Mouse (Mus musculus) midbrain, embryonic 14.5 days (tissue): ENCODE measurements around the gene Klk1b9. TPM values are rescaled to one million over a fixed set of nuclear protein-coding genes. Genes with fewer than 3 reads are reported as not detected.
"Not testable (repeated sequence)": the region's sequence is repeated elsewhere in the genome, so short reads cannot be mapped to it uniquely, and the experiment has no call there.

ENCODE experiments used
- ATAC-seq: fragments of 200-750 bp; cut with Nextera tagmentation; 2 replicates; pipeline ENCODE4 v1.8.0; 2017; ENCODE audit warnings: moderate number of reproducible peaks, moderate library complexity; ENCODE audit not compliant: low FRiP score, low TSS enrichment
- DNase-seq: peaks from one replicate; pipeline ENCODE4 v3.0.0-alpha.2; 2015
- H3K27ac ChIP-seq: fragments of 300-500 bp; sonication (generic); replicated peaks from 2 replicates; pipeline ENCODE4 v1.5.1; 2014; ENCODE audit warnings: mild to moderate bottlenecking, low read depth, low read length, moderate library complexity
- H3K27me3 ChIP-seq: fragments of 300-500 bp; sonication (generic); 2 replicates; pipeline ENCODE4 v1.6.1; 2014; ENCODE audit warnings: low read length, control low read depth, mixed read lengths; ENCODE audit not compliant: control insufficient read depth, insufficient read depth
- H3K36me3 ChIP-seq: fragments of 300-500 bp; sonication (generic); 2 replicates; pipeline ENCODE4 v1.6.1; 2014; ENCODE audit warnings: low read length, control low read depth; ENCODE audit not compliant: control insufficient read depth, insufficient read depth
- H3K4me1 ChIP-seq: fragments of 300-500 bp; sonication (generic); 2 replicates; pipeline ENCODE4 v1.6.1; 2014; ENCODE audit warnings: mild to moderate bottlenecking, antibody characterized with exemption, low read length, control low read depth; ENCODE audit not compliant: control insufficient read depth, insufficient read depth
- H3K4me2 ChIP-seq: fragments of 300-500 bp; sonication (generic); 2 replicates; pipeline ENCODE4 v1.6.1; 2014; ENCODE audit warnings: mild to moderate bottlenecking, low read length, moderate library complexity
- H3K4me3 ChIP-seq: fragments of 300-500 bp; sonication (generic); replicated peaks from 2 replicates; pipeline ENCODE4 v1.5.1; 2014; ENCODE audit warnings: low read depth, low read length
- H3K9ac ChIP-seq: fragments of 300-500 bp; sonication (generic); replicated peaks from 2 replicates; pipeline ENCODE4 v1.6.1; 2014; ENCODE audit warnings: mild to moderate bottlenecking, low read length, moderate library complexity
- H3K9me3 ChIP-seq: fragments of 300-500 bp; sonication (generic); 2 replicates; pipeline ENCODE4 v1.6.1; 2016; ENCODE audit warnings: low read length, control low read depth, mixed read lengths; ENCODE audit not compliant: control insufficient read depth
- WGBS: fragments of 180-500 bp; shearing (Covaris S2); extraction: QIAGEN DNeasy Blood & Tissue Kit; methylation state at CpG from one replicate; pipeline ENCODE4 v1.1.7; 2014; 5-methylcytosine and 5-hydroxymethylcytosine counted together
- polyA plus RNA-seq: library from polyadenylated mRNA; unstranded; fragments of >200 nt; fragmentation: Nextera tagmentation; extraction: Ambion mirVana; gene quantifications from 2 replicates; pipeline ENCODE4 v1.2.1, GENCODE M21; 2014

Klk1b9 gene
- polyA plus RNA-seq, 1 experiment from 2014 or later: not detected

DNA sequence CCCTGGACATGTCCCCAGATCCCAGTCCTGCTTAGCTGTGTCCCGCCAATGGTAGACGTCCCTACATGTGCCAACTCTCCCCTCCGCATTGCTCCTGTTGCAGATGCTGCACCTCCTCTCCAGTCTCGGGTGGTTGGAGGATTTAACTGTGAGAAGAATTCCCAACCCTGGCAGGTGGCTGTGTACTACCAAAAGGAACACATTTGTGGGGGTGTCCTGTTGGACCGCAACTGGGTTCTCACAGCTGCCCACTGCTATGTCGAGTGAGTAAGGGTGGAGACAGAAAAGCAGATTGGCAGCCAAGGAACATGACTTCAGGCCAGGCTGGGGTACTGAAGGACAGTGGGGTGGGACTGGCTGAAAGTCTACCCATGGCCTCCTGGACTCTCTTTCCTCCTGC, 38.8 kb downstream of the Klk1b9 start:
- not testable (repeated sequence) for H3K27me3 ChIP-seq, H3K9me3 ChIP-seq, H3K9ac ChIP-seq, ATAC-seq, H3K27ac ChIP-seq, H3K4me1 ChIP-seq, H3K4me2 ChIP-seq, H3K36me3 ChIP-seq, DNase-seq, H3K4me3 ChIP-seq
- WGBS: 84% methylated on average over 6 of the region's 6 CpGs

DNA sequence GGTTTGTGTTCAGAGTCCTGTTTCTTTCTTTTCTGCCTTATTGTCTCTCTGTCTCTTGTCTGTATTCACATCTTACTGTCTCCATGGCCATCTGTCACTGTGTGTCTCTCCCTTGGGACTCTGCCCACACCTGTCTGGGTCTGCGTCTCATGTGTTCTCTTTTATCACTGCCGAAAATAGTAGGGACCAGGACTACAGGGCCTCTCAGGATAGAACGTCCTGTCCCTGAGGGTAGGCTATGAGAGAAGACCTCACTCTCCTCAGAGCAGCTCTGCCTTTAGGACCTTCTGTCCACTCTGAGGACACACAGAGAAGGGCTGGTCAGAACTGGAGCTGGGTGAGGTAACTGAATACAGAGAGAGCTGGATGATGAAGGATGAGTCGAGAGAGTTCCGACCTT, 39.2 kb downstream of the Klk1b9 start:
- no peak for ATAC-seq

More for the DNA sequence above, 39.2 kb downstream of the Klk1b9 start:
- DNase-seq: no peak
- Histone ChIP-seq H3K9ac (no peak overlapping the region), H3K9me3 (no peaks in the 10 kb centered on the region), H3K27ac (no peak overlapping the region), H3K4me1 (no peaks in the 10 kb centered on the region), H3K36me3 (no peaks in the 10 kb centered on the region), H3K4me3 (no peak overlapping the region), H3K4me2 (no peak overlapping the region), H3K27me3 (no peaks in the 10 kb centered on the region)
- 90% methylated on average over 5 of the region's 5 CpGs for WGBS

Other genes with a start within 250 kb of the Klk1b9 start
- not detected in 2 replicates for gene Klk12, start 207.2 kb upstream of the Klk1b9 start, polyA plus RNA-seq
- not detected in 2 replicates for gene Klk11, start 201.5 kb upstream of the Klk1b9 start, polyA plus RNA-seq
- gene Klk10, start 195.0 kb upstream of the Klk1b9 start, polyA plus RNA-seq: not detected in 2 replicates
- not detected in 2 replicates for gene Klk9, start 184.2 kb upstream of the Klk1b9 start, polyA plus RNA-seq
- gene Klk8, start 178.5 kb upstream of the Klk1b9 start, polyA plus RNA-seq: 6.2 and 6.7 TPM in 2 replicates
- gene Klk7, start 164.8 kb upstream of the Klk1b9 start, polyA plus RNA-seq: not detected in 2 replicates
- gene Klk6, start 151.6 kb upstream of the Klk1b9 start, polyA plus RNA-seq: not detected in 2 replicates
- gene Klk5, start 134.1 kb upstream of the Klk1b9 start, polyA plus RNA-seq: not detected in 2 replicates
- gene Klk4, start 94.9 kb upstream of the Klk1b9 start, polyA plus RNA-seq: not detected in 2 replicates
- gene Klk15, start 42.3 kb upstream of the Klk1b9 start, polyA plus RNA-seq: not detected in 2 replicates
- gene Klk1b8, start 25.4 kb upstream of the Klk1b9 start, polyA plus RNA-seq: not detected in 2 replicates
- gene Klk1b1, start 9.3 kb upstream of the Klk1b9 start, polyA plus RNA-seq: not detected in 2 replicates
- gene Klk1b11, start 19.8 kb downstream of the Klk1b9 start, polyA plus RNA-seq: not detected in 2 replicates
- gene Klk1b26, start 36.1 kb downstream of the Klk1b9 start, polyA plus RNA-seq: not detected in 2 replicates
- gene Klk1b27, start 76.2 kb downstream of the Klk1b9 start, polyA plus RNA-seq: not detected in 2 replicates
- not detected in 2 replicates for gene Klk1b21, start 126.3 kb downstream of the Klk1b9 start, polyA plus RNA-seq
- gene Klk1b22, start 136.6 kb downstream of the Klk1b9 start, polyA plus RNA-seq: not detected in 2 replicates
- not detected in 2 replicates for gene Klk1b16, start 160.7 kb downstream of the Klk1b9 start, polyA plus RNA-seq
- not detected in 2 replicates for gene Klk1b24, start 212.2 kb downstream of the Klk1b9 start, polyA plus RNA-seq
- not detected in 2 replicates for gene Klk1b3, start 222.1 kb downstream of the Klk1b9 start, polyA plus RNA-seq
- not detected in 2 replicates for gene Klk1b4, start 231.4 kb downstream of the Klk1b9 start, polyA plus RNA-seq
- not detected in 2 replicates for gene Klk1b5, start 239.9 kb downstream of the Klk1b9 start, polyA plus RNA-seq
- not detected in 2 replicates for gene Klk1, start 249.3 kb downstream of the Klk1b9 start, polyA plus RNA-seq